Mouse (Mus musculus): ENCODE measurements at regions not wholly inside any gene's neighbourhood (a gene's known extent, or its start where the extent isn't known, plus 50 kb on each side); places are given as distances from the start of the nearest gene placed in this dataset.

DNA sequence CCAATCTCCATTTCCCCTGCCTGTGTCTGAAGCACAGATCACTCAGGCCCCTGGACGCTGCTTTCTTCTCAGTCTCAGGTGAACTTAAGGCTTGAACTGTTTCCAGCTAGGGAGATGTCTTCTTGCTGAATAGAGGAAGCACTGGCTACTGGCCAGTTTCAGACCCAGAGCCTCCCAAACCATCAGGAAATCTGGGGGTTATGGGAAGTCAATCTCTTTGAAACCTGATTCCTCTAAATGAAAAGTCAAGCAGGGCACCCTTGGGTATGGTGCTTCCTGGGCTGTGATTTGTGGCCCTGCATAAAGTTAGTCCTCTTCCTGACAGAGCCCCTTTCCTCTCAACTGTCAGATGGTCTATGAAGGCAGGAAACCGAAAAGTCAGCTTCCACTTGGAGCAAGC, 208.2 kb downstream of the Sptssa start:
- TF ChIP-seq CTCF (IDR thresholded peaks at IDR 0.05; ENCODE audit: borderline replicate concordance, insufficient read depth, low read depth, low read length) = no peak
- TF ChIP-seq POLR2A (IDR thresholded peaks at IDR 0.05; ENCODE audit: borderline replicate concordance, insufficient read depth, low read length) = no peak

Measured in cerebellum, adult 2 months (tissue).